Mouse (Mus musculus) limb, embryonic 13.5 days (tissue): ENCODE results near the gene Ints12. TPM values are rescaled to one million over a fixed set of nuclear protein-coding genes. Genes with fewer than 3 reads are reported as not detected.
A peak's percentile ranks its signal among the peaks of the same experiment; 100 is the strongest.

Experiments used
- ATAC-seq: fragments of 200-750 bp; cut with Nextera tagmentation; 2 replicates; pipeline ENCODE4 v1.8.0; 2017; ENCODE audit warnings: low read depth, moderate number of reproducible peaks, moderate TSS enrichment; ENCODE audit not compliant: low FRiP score
- H3K27ac ChIP-seq: fragments of 300-500 bp; sonication (generic); 2 replicates; pipeline ENCODE4 v1.5.1; 2015; ENCODE audit warnings: inconsistent platforms, mild to moderate bottlenecking, moderate library complexity
- H3K27me3 ChIP-seq: fragments of 300-500 bp; sonication (generic); 2 replicates; pipeline ENCODE4 v1.6.1; 2015; ENCODE audit warnings: mild to moderate bottlenecking, inconsistent platforms
- H3K36me3 ChIP-seq: fragments of 300-500 bp; sonication (generic); 2 replicates; pipeline ENCODE4 v1.6.1; 2015; ENCODE audit warnings: inconsistent platforms, mild to moderate bottlenecking, moderate library complexity
- H3K4me1 ChIP-seq: fragments of 300-500 bp; sonication (generic); 2 replicates; pipeline ENCODE4 v1.6.1; 2015; ENCODE audit warnings: inconsistent platforms
- H3K4me2 ChIP-seq: fragments of 300-500 bp; sonication (generic); replicated peaks from 2 replicates; pipeline ENCODE4 v1.6.1; 2015; ENCODE audit warnings: inconsistent platforms, mild to moderate bottlenecking, moderate library complexity
- H3K4me3 ChIP-seq: fragments of 300-500 bp; sonication (generic); 2 replicates; pipeline ENCODE4 v1.5.1; 2015; ENCODE audit warnings: moderate library complexity, mild to moderate bottlenecking, inconsistent platforms
- H3K9ac ChIP-seq: fragments of 300-500 bp; sonication (generic); 2 replicates; pipeline ENCODE4 v1.6.1; 2015; ENCODE audit warnings: mild to moderate bottlenecking, inconsistent platforms
- H3K9me3 ChIP-seq: fragments of 300-500 bp; sonication (generic); 2 replicates; pipeline ENCODE4 v1.6.1; 2016; ENCODE audit warnings: inconsistent platforms
- WGBS: fragments of 180-500 bp; shearing (Covaris S2); methylation state at CpG from one replicate; pipeline ENCODE4 v1.1.7; 2015; 5-methylcytosine and 5-hydroxymethylcytosine counted together
- polyA plus RNA-seq: library from polyadenylated mRNA; unstranded; fragments of >200 nt; fragmentation: Nextera tagmentation; extraction: Ambion mirVana; gene quantifications from 2 replicates; pipeline ENCODE4 v1.2.1, GENCODE M21; 2015

Gene Ints12
- 25.4 and 25.6 TPM in 2 replicates for polyA plus RNA-seq

DNA sequence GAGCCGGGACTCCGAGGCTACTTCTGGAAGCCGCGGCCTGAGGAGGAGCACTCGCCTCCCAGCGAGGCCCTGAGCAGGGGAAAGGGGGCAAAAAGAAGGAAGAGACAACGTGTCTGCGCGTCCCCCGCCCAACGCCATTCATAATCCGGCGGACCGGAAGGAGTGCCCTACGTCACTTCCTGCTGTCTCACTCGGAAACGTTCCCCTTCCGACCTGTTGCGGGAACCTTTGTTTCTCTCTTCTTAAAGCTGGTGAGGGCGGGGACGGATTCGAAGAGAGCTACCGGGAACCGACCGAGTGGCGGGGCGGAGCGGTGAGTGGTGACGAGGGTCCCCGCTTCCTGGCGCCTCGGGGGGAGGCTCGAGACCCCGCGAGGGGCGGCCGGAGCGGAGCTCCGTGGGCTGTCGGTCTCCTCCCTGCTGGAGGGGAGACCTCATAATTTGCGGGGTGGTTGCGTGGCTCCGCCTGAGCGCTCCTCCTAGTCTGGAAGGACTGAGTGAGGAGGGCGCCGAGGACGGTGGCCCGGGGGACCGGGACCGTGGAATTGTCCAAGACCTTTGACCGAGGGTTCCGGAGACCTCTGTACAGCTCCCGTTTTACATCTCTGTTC is at the start of gene Ints12, which contains the start of gene Gstcd:
Gene Ints12, plus strand, starts transcription at position 177 of the 610 bp plus-strand sequence.
Gene Gstcd, minus strand, starts transcription at position 370 of the 610 bp plus-strand sequence.
- H3K27me3 ChIP-seq = no peaks in the 10 kb centered on the region
- ATAC-seq = peak; percentile 97
- H3K4me2 ChIP-seq = peak within 1 kb of the TSS; percentile 73
- H3K4me1 ChIP-seq = peaks cover 35% of the 10 kb centered on the region
- no peaks in the 10 kb centered on the region for H3K9me3 ChIP-seq
- H3K36me3 ChIP-seq = 0 out of 2 replicates have a peak, but pooled peaks cover 2% of the 10 kb centered on the region
- WGBS = under 1% methylated on average over 53 of the region's 53 CpGs
- H3K9ac ChIP-seq = peak within 1 kb of the TSS; percentile 91
- H3K4me3 ChIP-seq = peak within 1 kb of the TSS; percentile 70
- H3K27ac ChIP-seq = peak within 1 kb of the TSS; percentile 99

DNA sequence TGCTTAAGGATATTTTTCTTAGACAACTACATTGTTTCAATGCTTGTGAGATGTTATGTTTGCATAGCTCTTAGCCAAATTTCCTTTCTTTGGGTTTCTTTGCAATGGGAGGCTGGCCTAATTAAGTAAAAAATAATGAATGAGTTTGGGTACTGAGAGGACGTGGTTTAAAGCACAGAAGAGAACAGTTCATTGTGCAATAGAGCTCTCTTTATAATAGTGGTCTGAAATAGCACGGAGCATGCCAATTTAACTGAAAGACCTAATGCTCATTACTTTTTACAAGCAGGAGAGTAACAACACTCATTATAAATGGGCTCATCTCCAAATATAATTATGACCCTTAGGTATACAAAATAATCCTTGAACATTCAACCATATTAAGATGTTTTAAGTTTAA is 39.6 kb upstream of the Ints12 start:
- WGBS = 58% methylated on average over 2 of the region's 2 CpGs
- H3K27ac ChIP-seq = no peak overlapping the region
- no peak overlapping the region for H3K4me3 ChIP-seq
- H3K9me3 ChIP-seq = no peaks in the 10 kb centered on the region
- no peaks in the 10 kb centered on the region for H3K4me1 ChIP-seq
- no peak overlapping the region for H3K4me2 ChIP-seq
- no peaks in the 10 kb centered on the region for H3K27me3 ChIP-seq
- H3K9ac ChIP-seq = no peak overlapping the region
- H3K36me3 ChIP-seq = peaks cover 15% of the 10 kb centered on the region
- ATAC-seq = no peak

DNA sequence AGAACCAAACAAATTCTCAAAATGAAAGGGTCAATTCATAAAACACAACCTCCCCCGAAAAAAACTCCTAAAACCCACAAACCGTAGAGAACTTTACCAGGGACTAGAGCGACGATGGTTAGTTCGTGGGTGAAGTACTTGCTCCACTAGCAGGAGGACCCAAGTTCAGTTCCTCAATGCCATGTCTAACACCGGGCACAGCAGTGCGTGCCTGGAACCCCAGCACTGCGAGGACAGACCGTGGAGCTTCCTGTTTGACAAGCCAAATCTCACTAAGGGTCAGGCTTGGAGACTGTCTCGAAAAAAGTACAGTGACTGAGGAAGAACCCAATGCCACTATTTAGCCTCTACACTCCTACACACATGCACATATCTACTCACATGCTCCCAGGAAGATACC is 16.1 kb upstream of the Ints12 start:
- Histone ChIP-seq H3K27ac (no peak overlapping the region), H3K4me2 (no peak overlapping the region), H3K9me3 (no peaks in the 10 kb centered on the region), H3K27me3 (no peaks in the 10 kb centered on the region), H3K36me3 (peaks cover 26% of the 10 kb centered on the region), H3K4me3 (no peak overlapping the region), H3K4me1 (no peaks in the 10 kb centered on the region), H3K9ac (no peak overlapping the region)
- ATAC-seq = no peak
- 89% methylated on average over 10 of the region's 10 CpGs for WGBS

DNA sequence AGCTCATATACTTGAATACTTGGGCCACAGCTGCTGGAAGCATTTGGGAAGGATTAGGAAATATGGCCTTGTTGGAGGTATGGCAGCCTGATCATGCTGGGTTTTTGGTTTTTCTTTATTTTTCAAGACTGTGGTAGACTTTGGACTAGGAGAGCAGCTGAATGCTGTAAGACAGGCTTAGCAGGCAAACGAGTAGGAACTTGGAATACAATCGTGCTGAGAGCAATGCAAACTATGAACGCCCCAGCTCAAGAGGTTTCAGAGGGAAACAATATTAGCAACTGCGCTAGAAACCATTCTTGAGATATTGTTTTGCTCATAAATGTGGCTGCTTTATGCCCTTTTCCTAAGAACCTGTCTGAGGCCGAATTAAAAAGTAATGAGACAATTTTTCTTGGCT is 8.9 kb upstream of the Ints12 start:
- 88% methylated on average over 5 of the region's 5 CpGs for WGBS
- no peak overlapping the region for H3K27ac ChIP-seq
- H3K4me1 ChIP-seq = no peaks in the 10 kb centered on the region
- no peak overlapping the region for H3K4me2 ChIP-seq
- H3K36me3 ChIP-seq = peaks cover 44% of the 10 kb centered on the region
- no peak for ATAC-seq
- no peaks in the 10 kb centered on the region for H3K9me3 ChIP-seq
- H3K27me3 ChIP-seq = no peaks in the 10 kb centered on the region
- H3K4me3 ChIP-seq = no peak overlapping the region
- no peak overlapping the region for H3K9ac ChIP-seq

DNA sequence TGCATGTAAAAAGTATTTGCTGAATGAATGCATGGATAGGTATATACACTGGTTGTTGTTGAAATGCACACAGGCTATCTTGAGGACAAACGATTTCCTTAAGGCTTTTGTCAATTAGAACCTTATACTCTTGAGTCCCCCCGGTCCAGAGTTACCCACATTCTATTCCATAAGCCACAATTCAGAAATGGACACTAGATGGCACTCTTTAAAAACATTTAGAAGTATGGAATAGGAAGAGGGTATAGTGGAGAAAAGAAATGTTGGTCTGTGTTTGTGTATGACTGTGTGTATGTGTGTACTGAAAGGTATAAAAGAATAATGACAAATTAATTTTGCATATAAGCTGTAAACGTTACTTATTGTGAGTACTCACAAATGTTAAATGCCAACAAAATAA is 5.8 kb upstream of the Ints12 start:
- no peak overlapping the region for H3K27ac ChIP-seq
- H3K36me3 ChIP-seq = peaks cover 32% of the 10 kb centered on the region
- H3K4me1 ChIP-seq = peaks cover 18% of the 10 kb centered on the region
- H3K4me3 ChIP-seq = no peak overlapping the region
- H3K4me2 ChIP-seq = no peak overlapping the region
- H3K9me3 ChIP-seq = no peaks in the 10 kb centered on the region
- peak; percentile 66; the same call in 1 of the 2 replicates for ATAC-seq
- H3K27me3 ChIP-seq = no peaks in the 10 kb centered on the region
- H3K9ac ChIP-seq = no peak overlapping the region
- 57% methylated on average over 3 of the region's 3 CpGs for WGBS

DNA sequence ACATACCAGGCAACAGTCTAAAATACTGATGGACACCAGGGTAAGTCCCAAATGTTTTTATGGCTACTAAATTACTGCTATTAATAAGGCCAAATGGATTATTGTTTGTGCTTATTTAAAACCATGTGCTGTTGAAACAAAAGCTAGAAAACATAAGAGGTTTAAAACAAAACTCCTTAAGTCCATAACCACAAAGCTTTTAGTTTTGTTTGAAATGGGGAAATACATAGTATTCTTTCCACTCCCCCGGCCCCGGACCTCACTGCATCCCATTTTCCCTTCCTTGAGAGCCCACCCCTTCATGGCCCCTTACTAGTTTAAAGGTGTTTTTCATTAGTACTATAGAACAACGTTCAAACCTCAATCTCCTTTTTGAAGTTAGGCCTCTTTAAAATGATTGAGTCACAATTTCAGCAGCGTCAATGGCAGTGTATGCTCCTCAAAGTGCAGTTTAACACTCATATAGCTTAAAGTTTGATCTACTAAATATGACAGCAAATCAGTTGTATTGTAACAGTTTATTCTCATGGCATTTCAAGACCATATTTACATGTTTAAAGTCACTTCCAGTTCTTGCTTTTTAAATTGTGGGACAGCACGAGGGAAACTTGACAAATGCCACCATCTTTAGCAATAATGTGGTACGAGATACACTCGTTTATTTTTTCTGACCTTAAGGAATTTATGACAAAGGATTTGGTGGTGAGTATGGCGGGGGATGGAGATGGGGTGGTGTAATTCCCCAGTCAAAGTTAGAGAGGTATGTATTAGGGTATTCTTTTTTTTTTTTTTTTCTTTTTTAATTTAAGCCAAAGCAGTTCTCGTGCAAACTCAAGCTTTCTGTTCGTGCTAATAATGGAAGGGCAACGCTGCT is 1.2 kb upstream of the Ints12 start:
- Histone ChIP-seq H3K27me3 (no peaks in the 10 kb centered on the region), H3K9me3 (no peaks in the 10 kb centered on the region), H3K27ac (peak overlapping the region; percentile 99), H3K4me1 (peaks cover 35% of the 10 kb centered on the region), H3K36me3 (no peaks in the 10 kb centered on the region), H3K4me2 (peak overlapping the region; percentile 73), H3K9ac (peak overlapping the region; percentile 91), H3K4me3 (peak overlapping the region; percentile 70)
- 2% methylated on average over 11 of the region's 11 CpGs for WGBS
- ATAC-seq = no peak

DNA sequence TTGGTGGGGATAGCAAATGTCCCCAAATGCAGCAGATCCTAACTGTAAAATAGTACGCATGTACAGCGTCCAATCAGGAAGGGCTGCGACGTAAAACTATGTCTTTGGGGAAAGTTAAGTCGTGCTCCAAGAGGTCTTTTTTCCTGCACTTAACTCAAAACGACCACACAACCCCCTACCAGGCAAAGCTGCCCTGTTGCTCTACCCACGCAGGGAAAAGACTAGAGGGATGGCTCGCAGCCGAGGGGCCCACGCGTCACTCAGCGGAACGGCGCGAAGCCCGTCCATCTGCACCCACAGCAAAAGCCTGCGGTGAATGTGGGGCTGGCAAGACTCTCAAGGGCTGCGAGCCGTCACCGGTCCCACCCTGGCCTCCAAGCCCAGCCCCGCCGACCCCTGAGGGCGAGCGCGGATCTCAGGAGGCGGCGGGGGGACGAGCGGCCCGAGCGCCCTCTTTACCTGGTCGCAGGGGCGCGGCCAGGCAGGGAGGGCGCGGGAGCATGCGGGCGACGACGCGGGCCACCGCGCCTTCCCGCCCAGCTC is 448 bp upstream of the Ints12 start:
- H3K27me3 ChIP-seq = no peaks in the 10 kb centered on the region
- ATAC-seq = peak; percentile 80
- no peaks in the 10 kb centered on the region for H3K9me3 ChIP-seq
- no peaks in the 10 kb centered on the region for H3K36me3 ChIP-seq
- under 1% methylated on average over 44 of the region's 44 CpGs for WGBS
- H3K4me2 ChIP-seq = peak overlapping the region; percentile 73
- H3K4me3 ChIP-seq = peak overlapping the region; percentile 70
- H3K4me1 ChIP-seq = peaks cover 35% of the 10 kb centered on the region
- peak overlapping the region; percentile 99 for H3K27ac ChIP-seq
- H3K9ac ChIP-seq = peak overlapping the region; percentile 91

DNA sequence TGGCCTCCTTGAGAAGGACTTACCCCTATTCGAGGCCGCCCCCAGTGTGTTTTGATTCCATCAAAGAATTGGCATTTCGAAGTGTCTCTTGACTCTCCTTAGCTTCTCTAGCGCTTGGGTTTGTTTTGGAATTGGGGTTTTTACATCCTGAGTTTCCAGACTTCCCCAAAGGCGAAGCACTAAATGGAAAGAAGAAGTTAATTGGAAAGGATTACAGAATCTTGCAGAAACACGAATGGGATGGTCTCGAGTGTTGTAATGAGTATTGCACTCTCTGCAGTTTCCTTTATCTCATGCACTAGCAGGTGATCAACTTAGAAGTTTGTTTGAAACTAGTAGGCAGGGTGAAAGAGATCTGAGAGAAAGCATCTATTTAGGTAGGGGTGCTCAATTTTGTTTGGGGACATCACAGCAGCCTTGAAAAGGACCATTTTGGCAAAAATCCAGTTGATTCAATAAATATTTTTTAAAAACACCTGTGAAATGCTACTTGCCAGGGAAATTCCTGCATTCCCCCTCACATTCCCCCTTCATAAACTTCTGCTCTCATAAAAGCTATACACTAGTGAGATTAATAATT is 724 bp downstream of the Ints12 start:
- peak overlapping the region; percentile 70 for H3K4me3 ChIP-seq
- peak overlapping the region; percentile 91 for H3K9ac ChIP-seq
- no peak for ATAC-seq
- no peaks in the 10 kb centered on the region for H3K27me3 ChIP-seq
- H3K4me2 ChIP-seq = peak overlapping the region; percentile 73
- no peaks in the 10 kb centered on the region for H3K9me3 ChIP-seq
- H3K4me1 ChIP-seq = peaks cover 35% of the 10 kb centered on the region
- WGBS = under 1% methylated on average over 7 of the region's 7 CpGs
- peak overlapping the region; percentile 99 for H3K27ac ChIP-seq
- H3K36me3 ChIP-seq = peaks cover 7% of the 10 kb centered on the region

DNA sequence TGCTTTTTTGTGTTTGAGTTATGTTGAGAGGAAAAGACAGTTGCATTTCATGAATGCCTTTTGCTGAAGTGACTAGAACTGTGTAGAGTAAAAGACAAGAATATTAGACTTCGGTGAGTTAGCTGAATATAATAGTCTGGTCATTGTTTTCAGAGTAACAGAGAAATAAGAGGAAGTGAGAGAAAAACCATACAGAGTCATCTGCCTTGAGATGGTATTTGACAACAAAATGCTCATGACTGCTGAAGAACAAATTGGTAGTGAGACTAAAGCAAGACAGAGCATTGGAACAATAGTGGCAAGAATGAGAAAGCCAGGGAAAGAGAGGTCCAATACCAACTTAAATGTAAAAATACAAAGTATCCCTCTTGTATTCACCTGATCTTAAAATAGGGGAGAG is 1.3 kb downstream of the Ints12 start:
- 92% methylated on average over 1 of the region's 1 CpGs for WGBS
- H3K9ac ChIP-seq = peak overlapping the region; percentile 91; the same call in 1 of the 2 replicates
- H3K27me3 ChIP-seq = no peaks in the 10 kb centered on the region
- no peak for ATAC-seq
- H3K4me3 ChIP-seq = peak overlapping the region; percentile 70
- H3K9me3 ChIP-seq = no peaks in the 10 kb centered on the region
- H3K4me2 ChIP-seq = peak overlapping the region; percentile 73
- H3K4me1 ChIP-seq = peaks cover 35% of the 10 kb centered on the region
- peaks cover 12% of the 10 kb centered on the region for H3K36me3 ChIP-seq
- H3K27ac ChIP-seq = no peak overlapping the region

DNA sequence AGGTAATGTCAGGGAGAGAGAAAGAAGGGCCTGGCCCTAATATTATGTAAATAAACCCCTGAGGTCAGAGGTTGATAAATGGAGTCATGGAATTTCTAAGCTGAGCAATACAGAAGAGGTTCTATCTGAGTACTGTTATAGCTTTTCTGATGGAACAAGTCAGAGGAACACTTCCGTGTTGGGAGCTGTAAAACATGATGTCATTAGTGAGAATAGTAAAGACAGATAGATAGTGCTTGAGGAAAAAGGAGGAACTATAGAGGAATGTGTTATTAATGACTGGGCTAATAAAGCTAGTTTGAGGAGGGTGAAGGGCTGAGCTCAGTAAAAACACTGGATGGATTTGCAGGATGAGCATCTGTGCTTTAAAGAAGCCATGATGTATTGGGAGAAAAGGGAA is 2.7 kb downstream of the Ints12 start:
- no peak for ATAC-seq
- no peaks in the 10 kb centered on the region for H3K9me3 ChIP-seq
- H3K36me3 ChIP-seq = peaks cover 25% of the 10 kb centered on the region
- WGBS = 61% methylated on average over 1 of the region's 1 CpGs
- H3K4me2 ChIP-seq = no peak overlapping the region
- no peak overlapping the region for H3K27ac ChIP-seq
- no peak overlapping the region for H3K9ac ChIP-seq
- H3K4me3 ChIP-seq = no peak overlapping the region
- H3K27me3 ChIP-seq = no peaks in the 10 kb centered on the region
- peaks cover 26% of the 10 kb centered on the region for H3K4me1 ChIP-seq

DNA sequence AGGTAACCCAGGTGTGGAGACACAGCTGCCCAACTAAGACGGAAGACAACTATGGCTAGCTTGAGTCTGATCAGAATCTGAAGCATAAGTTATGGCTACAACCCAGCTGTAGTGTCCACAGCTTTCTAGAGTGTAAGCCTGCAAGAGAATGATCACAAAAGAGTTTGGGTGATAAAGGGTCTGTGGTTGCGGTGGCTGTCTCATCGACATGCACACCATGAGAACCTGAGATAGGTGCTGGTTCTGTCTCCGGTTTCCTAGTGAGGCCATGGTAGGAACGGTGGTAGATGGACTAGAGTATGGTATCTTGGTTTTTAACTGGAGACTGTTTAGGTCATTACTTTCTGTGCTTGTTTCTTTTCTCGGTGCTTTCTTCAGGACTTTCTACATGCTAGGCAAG is 6.3 kb downstream of the Ints12 start:
- H3K4me3 ChIP-seq = no peak overlapping the region
- H3K36me3 ChIP-seq = peaks cover 47% of the 10 kb centered on the region
- no peak overlapping the region for H3K4me2 ChIP-seq
- 96% methylated on average over 6 of the region's 6 CpGs for WGBS
- H3K9ac ChIP-seq = no peak overlapping the region
- no peak for ATAC-seq
- H3K27me3 ChIP-seq = no peaks in the 10 kb centered on the region
- H3K4me1 ChIP-seq = peaks cover 11% of the 10 kb centered on the region
- H3K27ac ChIP-seq = no peak overlapping the region
- no peaks in the 10 kb centered on the region for H3K9me3 ChIP-seq

DNA sequence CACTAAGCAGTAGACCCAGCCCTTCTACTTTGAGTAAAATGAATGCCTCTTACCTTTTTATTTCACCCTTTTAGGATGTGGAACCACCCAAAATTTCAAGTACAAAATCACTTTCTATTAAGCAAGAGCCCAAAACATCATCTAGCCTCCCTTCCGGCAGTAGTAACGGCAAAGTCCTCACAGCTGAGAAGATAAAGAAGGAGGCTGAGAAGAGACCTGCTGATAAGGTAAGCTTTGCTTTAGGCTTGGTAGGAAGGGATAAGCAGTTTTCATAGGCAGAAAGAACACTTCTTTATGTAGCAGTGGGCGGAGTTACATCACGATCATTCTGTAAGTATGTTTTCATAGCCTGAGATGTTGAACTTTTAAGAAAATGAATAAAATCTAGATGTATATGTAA is 6.7 kb downstream of the Ints12 start:
- ATAC-seq = no peak
- H3K36me3 ChIP-seq = peaks cover 48% of the 10 kb centered on the region
- no peak overlapping the region for H3K27ac ChIP-seq
- H3K9ac ChIP-seq = no peak overlapping the region
- H3K27me3 ChIP-seq = no peaks in the 10 kb centered on the region
- 94% methylated on average over 4 of the region's 4 CpGs for WGBS
- peaks cover 7% of the 10 kb centered on the region; the same call in 1 of the 2 replicates for H3K4me1 ChIP-seq
- H3K9me3 ChIP-seq = no peaks in the 10 kb centered on the region
- H3K4me2 ChIP-seq = no peak overlapping the region
- H3K4me3 ChIP-seq = no peak overlapping the region
